Mouse (Mus musculus) liver, embryonic 13.5 days (tissue): ENCODE data around the gene 4930518I15Rik. TPM values are rescaled to one million over a fixed set of nuclear protein-coding genes. Genes with fewer than 3 reads are reported as not detected.
A peak's percentile ranks its signal among the peaks of the same experiment; 100 is the strongest.
"Not testable (repeated sequence)": the region's sequence is repeated elsewhere in the genome, so short reads cannot be mapped to it uniquely, and the experiment has no call there.

Source experiments
- ATAC-seq: fragments of 200-750 bp; cut with Nextera tagmentation; 2 replicates; pipeline ENCODE4 v1.8.0; 2017; ENCODE audit warnings: low read depth, mild to moderate bottlenecking, moderate number of reproducible peaks, moderate library complexity
- DNase-seq: peaks from one replicate; pipeline ENCODE4 v3.0.0; 2022
- H3K27ac ChIP-seq: fragments of 300-500 bp; sonication (generic); 2 replicates; pipeline ENCODE4 v1.5.1; 2015; ENCODE audit warnings: moderate library complexity, mild to moderate bottlenecking, inconsistent platforms
- H3K27me3 ChIP-seq: fragments of 300-500 bp; sonication (generic); 2 replicates; pipeline ENCODE4 v1.6.1; 2015; ENCODE audit warnings: mild to moderate bottlenecking, inconsistent platforms
- H3K36me3 ChIP-seq: fragments of 300-500 bp; sonication (generic); 2 replicates; pipeline ENCODE4 v1.6.1; 2015; ENCODE audit warnings: mild to moderate bottlenecking, inconsistent platforms
- H3K4me1 ChIP-seq: fragments of 300-500 bp; sonication (generic); replicated peaks from 2 replicates; pipeline ENCODE4 v1.6.1; 2015; ENCODE audit warnings: inconsistent platforms
- H3K4me2 ChIP-seq: fragments of 300-500 bp; sonication (generic); 2 replicates; pipeline ENCODE4 v1.6.1; 2015; ENCODE audit warnings: inconsistent platforms, mild to moderate bottlenecking, moderate library complexity
- H3K4me3 ChIP-seq: fragments of 300-500 bp; sonication (generic); replicated peaks from 2 replicates; pipeline ENCODE4 v1.5.1; 2015; ENCODE audit warnings: mild to moderate bottlenecking, inconsistent platforms
- H3K9ac ChIP-seq: fragments of 300-500 bp; sonication (generic); 2 replicates; pipeline ENCODE4 v1.6.1; 2015; ENCODE audit warnings: mild to moderate bottlenecking, inconsistent platforms
- H3K9me3 ChIP-seq: fragments of 300-500 bp; sonication (generic); replicated peaks from 2 replicates; pipeline ENCODE4 v1.6.1; 2016; ENCODE audit warnings: inconsistent platforms
- WGBS: fragments of 180-500 bp; shearing (Covaris S2); methylation state at CpG from one replicate; pipeline ENCODE4 v1.1.7; 2015; ENCODE audit not compliant: insufficient replicate concordance; 5-methylcytosine and 5-hydroxymethylcytosine counted together
- polyA plus RNA-seq: library from polyadenylated mRNA; unstranded; fragments of >200 nt; fragmentation: Nextera tagmentation; extraction: Ambion mirVana; gene quantifications from 2 replicates; pipeline ENCODE4 v1.2.1, GENCODE M21; 2015

4930518I15Rik gene
- polyA plus RNA-seq, 1 experiment from 2014 or later, result 2.0 TPM

GRCm38 (mm10) chr2:156842711-156843110 lies 15.0 kb downstream of the 4930518I15Rik start:
- peak overlapping the region; percentile 82; the same call in 1 of the 2 replicates for H3K9ac ChIP-seq
- DNase-seq (no peak), ATAC-seq (no peak)
- H3K27me3 ChIP-seq, result no peaks in the 10 kb centered on the region
- no peaks in the 10 kb centered on the region for H3K9me3 ChIP-seq
- peaks cover 32% of the 10 kb centered on the region for H3K36me3 ChIP-seq
- H3K4me3 ChIP-seq, result peak overlapping the region; percentile 77
- H3K27ac ChIP-seq, result no peak overlapping the region; the same call in 1 of the 2 replicates
- 49% methylated on average over 11 of the region's 11 CpGs for WGBS
- H3K4me1 ChIP-seq, result peaks cover 63% of the 10 kb centered on the region
- H3K4me2 ChIP-seq, result peak overlapping the region; percentile 96

- no peaks in the 10 kb centered on the region for H3K27me3 ChIP-seq
- H3K36me3 ChIP-seq, result peaks cover 32% of the 10 kb centered on the region
- peak overlapping the region; percentile 82 for H3K9ac ChIP-seq
- no peaks in the 10 kb centered on the region for H3K9me3 ChIP-seq
- peaks cover 63% of the 10 kb centered on the region for H3K4me1 ChIP-seq
- ATAC-seq (peak; percentile 3; the same call in 1 of the 2 replicates), DNase-seq (peak; percentile 32)
- peak overlapping the region; percentile 96 for H3K4me2 ChIP-seq
- peak overlapping the region; percentile 77 for H3K4me3 ChIP-seq
- H3K27ac ChIP-seq, result peak overlapping the region; percentile 71
- 7% methylated on average over 20 of the region's 20 CpGs for WGBS
Measured at GRCm38 (mm10) chr2:156841841-156842706, 15.7 kb downstream of the 4930518I15Rik start.

GRCm38 (mm10) chr2:156841028-156841840 lies 16.5 kb downstream of the 4930518I15Rik start:
- Histone ChIP-seq H3K4me3 (peak overlapping the region; percentile 77), H3K27me3 (no peaks in the 10 kb centered on the region), H3K9ac (peak overlapping the region; percentile 82), H3K9me3 (no peaks in the 10 kb centered on the region), H3K4me1 (peaks cover 63% of the 10 kb centered on the region), H3K36me3 (peaks cover 32% of the 10 kb centered on the region), H3K27ac (peak overlapping the region; percentile 71), H3K4me2 (peak overlapping the region; percentile 96)
- DNase-seq (peak; percentile 39), ATAC-seq (peak; percentile 35)
- WGBS, result under 1% methylated on average over 42 of the region's 42 CpGs

- H3K9me3 ChIP-seq, result no peaks in the 10 kb centered on the region
Measured at GRCm38 (mm10) chr2:156840301-156841027, 17.3 kb downstream of the 4930518I15Rik start.

GRCm38 (mm10) chr2:156839319-156840191 lies 18.2 kb downstream of the 4930518I15Rik start, which contains the start of gene Tgif2:
Tgif2 (plus strand) TSS chr2:156840007.
- DNase-seq, result peak; percentile 72
- 3% methylated on average over 51 of the region's 61 CpGs for WGBS

More at GRCm38 (mm10) chr2:156840301-156841027, 17.3 kb downstream of the 4930518I15Rik start:
- peak overlapping the region; percentile 96 for H3K4me2 ChIP-seq
- peak; percentile 11 for DNase-seq
- peaks cover 59% of the 10 kb centered on the region for H3K4me1 ChIP-seq
- peak; percentile 32 for ATAC-seq
- peaks cover 29% of the 10 kb centered on the region for H3K36me3 ChIP-seq
- H3K9ac ChIP-seq, result peak overlapping the region; percentile 82
- peak overlapping the region; percentile 71 for H3K27ac ChIP-seq
- H3K4me3 ChIP-seq, result peak overlapping the region; percentile 77
- under 1% methylated on average over 72 of the region's 79 CpGs for WGBS
- H3K27me3 ChIP-seq, result no peaks in the 10 kb centered on the region

GRCm38 (mm10) chr2:156838839-156839238 lies 18.9 kb downstream of the 4930518I15Rik start:
- H3K4me1 ChIP-seq, result peaks cover 53% of the 10 kb centered on the region
- H3K9me3 ChIP-seq, result 0 out of 2 replicates have a peak, but pooled peaks cover 1% of the 10 kb centered on the region
- H3K27ac ChIP-seq, result peak overlapping the region; percentile 71
- peak overlapping the region; percentile 77 for H3K4me3 ChIP-seq
- WGBS, result 59% methylated on average over 6 of the region's 6 CpGs
- ATAC-seq, result no peak
- peaks cover 32% of the 10 kb centered on the region for H3K36me3 ChIP-seq
- peak overlapping the region; percentile 96 for H3K4me2 ChIP-seq
- peak overlapping the region; percentile 82; the same call in 1 of the 2 replicates for H3K9ac ChIP-seq
- DNase-seq, result no peak
- no peaks in the 10 kb centered on the region for H3K27me3 ChIP-seq

More at GRCm38 (mm10) chr2:156839319-156840191, 18.2 kb downstream of the 4930518I15Rik start, which contains the start of gene Tgif2:
- Histone ChIP-seq H3K4me1 (peaks cover 53% of the 10 kb centered on the region), H3K9me3 (no peaks in the 10 kb centered on the region), H3K4me2 (peak within 1 kb of the TSS; percentile 96), H3K27me3 (no peaks in the 10 kb centered on the region), H3K36me3 (peaks cover 29% of the 10 kb centered on the region), H3K4me3 (peak within 1 kb of the TSS; percentile 77), H3K9ac (peak within 1 kb of the TSS; percentile 82), H3K27ac (peak within 1 kb of the TSS; percentile 71)
- peak; percentile 76 for ATAC-seq

- Histone ChIP-seq H3K4me1 (peaks cover 11% of the 10 kb centered on the region), H3K9ac (no peak overlapping the region), H3K27me3 (no peaks in the 10 kb centered on the region), H3K4me3 (no peak overlapping the region), H3K36me3 (peaks cover 74% of the 10 kb centered on the region), H3K27ac (no peak overlapping the region), H3K9me3 (peaks cover 38% of the 10 kb centered on the region), H3K4me2 (no peak overlapping the region)
- no peak for ATAC-seq
- DNase-seq, result no peak
- WGBS, result 87% methylated on average over 11 of the region's 11 CpGs
Measured at GRCm38 (mm10) chr2:156834336-156834735, 23.4 kb downstream of the 4930518I15Rik start.

- H3K9ac ChIP-seq, H3K27me3 ChIP-seq, ATAC-seq, H3K4me3 ChIP-seq, H3K4me1 ChIP-seq, H3K9me3 ChIP-seq, H3K27ac ChIP-seq, H3K36me3 ChIP-seq, DNase-seq, H3K4me2 ChIP-seq: not testable (repeated sequence)
- 75% methylated on average over 6 of the region's 6 CpGs for WGBS
Measured at GRCm38 (mm10) chr2:156825128-156825527, 32.6 kb downstream of the 4930518I15Rik start.

- no peak overlapping the region for H3K9ac ChIP-seq
- no peaks in the 10 kb centered on the region for H3K9me3 ChIP-seq
- ATAC-seq (no peak), DNase-seq (no peak)
- H3K4me3 ChIP-seq, result no peak overlapping the region
- H3K4me2 ChIP-seq, result no peak overlapping the region
- no peaks in the 10 kb centered on the region for H3K27me3 ChIP-seq
- 61% methylated on average over 1 of the region's 1 CpGs for WGBS
- H3K4me1 ChIP-seq, result peaks cover 6% of the 10 kb centered on the region; the same call in 1 of the 2 replicates
- no peaks in the 10 kb centered on the region for H3K36me3 ChIP-seq
- no peak overlapping the region for H3K27ac ChIP-seq
Measured at GRCm38 (mm10) chr2:156816116-156816515, 41.6 kb downstream of the 4930518I15Rik start.

- Histone ChIP-seq H3K4me2 (no peak overlapping the region), H3K4me3 (no peak overlapping the region), H3K9me3 (no peaks in the 10 kb centered on the region), H3K4me1 (peaks cover 6% of the 10 kb centered on the region; the same call in 1 of the 2 replicates), H3K27me3 (no peaks in the 10 kb centered on the region), H3K36me3 (no peaks in the 10 kb centered on the region), H3K27ac (no peak overlapping the region), H3K9ac (no peak overlapping the region)
- ATAC-seq (no peak), DNase-seq (no peak)
- WGBS, result 68% methylated on average over 3 of the region's 3 CpGs
Measured at GRCm38 (mm10) chr2:156815412-156815811, 42.3 kb downstream of the 4930518I15Rik start.
